ENCODE assay signal across 8 mouse cellular contexts in genomic region chr10:52419402-52419801, GRCm38 (mm10). TPM values are rescaled to one million over a fixed set of nuclear protein-coding genes. Genes with fewer than 3 reads are reported as not detected.
DNase-seq lines count a peak whose midpoint lies in the region; ATAC-seq and TF ChIP-seq lines count a peak whose summit lies in the region.

No protein-coding gene starts in this region.

- ATAC-seq in hindbrain, embryonic 11.5 days (ENCODE audit: low FRiP score) = no peak
- ATAC-seq in forebrain, embryonic 12.5 days (ENCODE audit: low FRiP score) = no peak
- no peak for ATAC-seq in midbrain, postnatal 0 days (ENCODE audit: low FRiP score)

- no peaks in the 10 kb centered on the region for H3K27me3 ChIP-seq in hindbrain, embryonic 10.5 days (ENCODE audit: insufficient read depth, poor library complexity, severe bottlenecking)
- H3K27me3 ChIP-seq in hindbrain, embryonic 11.5 days (ENCODE audit: control insufficient read depth, insufficient read depth, low read length) = no peaks in the 10 kb centered on the region
- peaks cover 6% of the 10 kb centered on the region; the same call in 1 of the 2 replicates for H3K27me3 ChIP-seq in forebrain, embryonic 12.5 days
- H3K27me3 ChIP-seq in midbrain, postnatal 0 days (ENCODE audit: insufficient read depth, low read length) = no peaks in the 10 kb centered on the region

- H3K27ac ChIP-seq in hindbrain, embryonic 10.5 days = no peak overlapping the region
- H3K27ac ChIP-seq in hindbrain, embryonic 11.5 days (ENCODE audit: low read depth, low read length) = no peak overlapping the region
- no peak overlapping the region for H3K27ac ChIP-seq in forebrain, embryonic 12.5 days
- no peak overlapping the region for H3K27ac ChIP-seq in midbrain, postnatal 0 days (ENCODE audit: low read depth, low read length)

- peak overlapping the region; percentile 93 for H3K4me3 ChIP-seq in hindbrain, embryonic 10.5 days
- H3K4me3 ChIP-seq in hindbrain, embryonic 11.5 days (ENCODE audit: low read depth, low read length) = no peak overlapping the region
- no peak overlapping the region for H3K4me3 ChIP-seq in forebrain, embryonic 12.5 days (replicated peaks)
- H3K4me3 ChIP-seq in midbrain, postnatal 0 days (ENCODE audit: low read depth, low read length) = peak overlapping the region; percentile 97

- DNase-seq in hindbrain, embryonic 10.5 days (ENCODE audit: low spot score) = no peak
- DNase-seq in hindbrain, embryonic 11.5 days (ENCODE audit: low spot score) = no peak
- DNase-seq in large intestine, adult 2 months (ENCODE audit: low read depth, low spot score) = peak; percentile 61
- DNase-seq in midbrain, postnatal 0 days (ENCODE audit: low spot score) = no peak
- DNase-seq in left cerebral cortex, postnatal 25 days (ENCODE audit: low spot score in 2 of 2) = no peak
- no peak for DNase-seq in right cerebral cortex, postnatal 25 days
- DNase-seq in gastrocnemius, postnatal 4 days (ENCODE audit: low spot score in 2 of 2) = no peak

- no peak overlapping the region for H3K4me2 ChIP-seq in hindbrain, embryonic 11.5 days (replicated peaks; ENCODE audit: low read depth, low read length)
- peak overlapping the region; percentile 76 for H3K4me2 ChIP-seq in forebrain, embryonic 12.5 days
- H3K4me2 ChIP-seq in midbrain, postnatal 0 days (ENCODE audit: low read depth, low read length, poor library complexity, severe bottlenecking) = peak overlapping the region; percentile 73

- H3K9me3 ChIP-seq in hindbrain, embryonic 10.5 days = no peaks in the 10 kb centered on the region
- H3K9me3 ChIP-seq in hindbrain, embryonic 11.5 days (ENCODE audit: control insufficient read depth, low read length) = no peaks in the 10 kb centered on the region
- no peaks in the 10 kb centered on the region for H3K9me3 ChIP-seq in forebrain, embryonic 12.5 days
- H3K9me3 ChIP-seq in midbrain, postnatal 0 days (ENCODE audit: low read length) = no peaks in the 10 kb centered on the region

- peaks cover 17% of the 10 kb centered on the region for H3K4me1 ChIP-seq in hindbrain, embryonic 10.5 days (replicated peaks)
- H3K4me1 ChIP-seq in hindbrain, embryonic 11.5 days (replicated peaks; ENCODE audit: control insufficient read depth, insufficient read depth, low read length) = 0 out of 2 replicates have a peak, but pooled peaks cover 5% of the 10 kb centered on the region
- peaks cover 22% of the 10 kb centered on the region for H3K4me1 ChIP-seq in forebrain, embryonic 12.5 days
- peaks cover 10% of the 10 kb centered on the region; the same call in 1 of the 2 replicates for H3K4me1 ChIP-seq in midbrain, postnatal 0 days (ENCODE audit: insufficient read depth, low read length)

- TF ChIP-seq CTCF in midbrain, postnatal 0 days (IDR thresholded peaks at IDR 0.05) = no peak

- WGBS in hindbrain, embryonic 10.5 days = 87% methylated on average over 4 of the region's 4 CpGs
- 93% methylated on average over 4 of the region's 4 CpGs for WGBS in hindbrain, embryonic 11.5 days
- WGBS in forebrain, embryonic 12.5 days = 87% methylated on average over 4 of the region's 4 CpGs
- 20% methylated on average over 4 of the region's 4 CpGs for WGBS in large intestine, adult 2 months
- 74% methylated on average over 4 of the region's 4 CpGs for whole genome bisulfite sequencing in midbrain, postnatal 0 days

- no peak overlapping the region for H3K9ac ChIP-seq in hindbrain, embryonic 11.5 days (ENCODE audit: low read depth, low read length)
- H3K9ac ChIP-seq in forebrain, embryonic 12.5 days = no peak overlapping the region
- no peak overlapping the region for H3K9ac ChIP-seq in midbrain, postnatal 0 days (replicated peaks; ENCODE audit: low read length, poor library complexity, severe bottlenecking)

- H3K36me3 ChIP-seq in hindbrain, embryonic 10.5 days = peaks cover 7% of the 10 kb centered on the region; the same call in 1 of the 2 replicates
- no peaks in the 10 kb centered on the region for H3K36me3 ChIP-seq in hindbrain, embryonic 11.5 days (ENCODE audit: control insufficient read depth, insufficient read depth, low read length)
- H3K36me3 ChIP-seq in forebrain, embryonic 12.5 days (replicated peaks) = no peaks in the 10 kb centered on the region
- no peaks in the 10 kb centered on the region for H3K36me3 ChIP-seq in midbrain, postnatal 0 days (ENCODE audit: insufficient read depth, low read length)

- intact Hi-C loops in left cerebral cortex, postnatal 25 days (cut with DNase I) = no loop called here

RNA-seq across cellular contexts. Expression of gene Nus1, which starts 2.1 kb away (rescaled TPM):
- 11.0 and 13.5 TPM in 2 replicates for polyA plus RNA-seq in hindbrain, embryonic 10.5 days (2016; fragmentation: Nextera tagmentation; extraction: Ambion mirVana)
- polyA plus RNA-seq in hindbrain, embryonic 11.5 days (2014; fragmentation: Nextera tagmentation; extraction: Ambion mirVana) = 17.1 and 17.6 TPM in 2 replicates
- 16.6 and 17.2 TPM in 2 replicates for polyA plus RNA-seq in forebrain, embryonic 12.5 days (2016; fragmentation: Nextera tagmentation; extraction: Ambion mirVana)
- polyA plus RNA-seq in large intestine, adult 2 months (2012; rRNA removed) = 14.0 and 16.7 TPM in 2 replicates
- 24.5 and 30.7 TPM in 2 replicates for total RNA-seq in midbrain, postnatal 0 days (2014; rRNA removed)
- 18.4 and 21.3 TPM in 2 replicates for polyA plus RNA-seq in midbrain, postnatal 0 days (2015; fragmentation: Nextera tagmentation; extraction: Ambion mirVana)
- total RNA-seq in left cerebral cortex, postnatal 25 days (2021) = 10 to 100 TPM; 64.6 to 65.6 TPM
- 10 to 100 TPM; 30.7 to 34.1 TPM for total RNA-seq in gastrocnemius, postnatal 4 days (2021)

RNA-seq across cellular contexts. Expression of gene Nepn, which starts 30.6 kb away (rescaled TPM):
- polyA plus RNA-seq in hindbrain, embryonic 10.5 days (2016; fragmentation: Nextera tagmentation; extraction: Ambion mirVana) = not detected in 2 replicates
- not detected in 2 replicates for polyA plus RNA-seq in hindbrain, embryonic 11.5 days (2014; fragmentation: Nextera tagmentation; extraction: Ambion mirVana)
- polyA plus RNA-seq in forebrain, embryonic 12.5 days (2016; fragmentation: Nextera tagmentation; extraction: Ambion mirVana) = not detected in 2 replicates
- polyA plus RNA-seq in large intestine, adult 2 months (2012; rRNA removed) = not detected in 2 replicates
- total RNA-seq in midbrain, postnatal 0 days (2014; rRNA removed) = not detected in 2 replicates
- polyA plus RNA-seq in midbrain, postnatal 0 days (2015; fragmentation: Nextera tagmentation; extraction: Ambion mirVana) = not detected in 2 replicates
- total RNA-seq in left cerebral cortex, postnatal 25 days (2021) = not detected
- under 1 TPM in 1 of 2 experiments, not detected in 1; 0.36 TPM for total RNA-seq in gastrocnemius, postnatal 4 days (2021)

RNA-seq across cellular contexts. Expression of gene Gopc, which starts 37.5 kb away (rescaled TPM):
- 17.7 and 18.0 TPM in 2 replicates for polyA plus RNA-seq in hindbrain, embryonic 10.5 days (2016; fragmentation: Nextera tagmentation; extraction: Ambion mirVana)
- 19.8 and 20.6 TPM in 2 replicates for polyA plus RNA-seq in hindbrain, embryonic 11.5 days (2014; fragmentation: Nextera tagmentation; extraction: Ambion mirVana)
- polyA plus RNA-seq in forebrain, embryonic 12.5 days (2016; fragmentation: Nextera tagmentation; extraction: Ambion mirVana) = 23.0 and 24.1 TPM in 2 replicates
- polyA plus RNA-seq in large intestine, adult 2 months (2012; rRNA removed) = 2.3 and 3.5 TPM in 2 replicates
- total RNA-seq in midbrain, postnatal 0 days (2014; rRNA removed) = 18.0 and 20.2 TPM in 2 replicates
- 21.8 and 23.1 TPM in 2 replicates for polyA plus RNA-seq in midbrain, postnatal 0 days (2015; fragmentation: Nextera tagmentation; extraction: Ambion mirVana)
- total RNA-seq in left cerebral cortex, postnatal 25 days (2021) = 10 to 100 TPM; 47.1 to 49.4 TPM
- total RNA-seq in gastrocnemius, postnatal 4 days (2021) = 10 to 100 TPM; 16.7 to 18.9 TPM

Comparison
In these comparisons a context has a peak if more than half of its experiments do, and no peak if none do; other contexts are left out.
1. H3K4me3 ChIP-seq: peak in hindbrain, embryonic 10.5 days (single experiment) and midbrain, postnatal 0 days (single experiment); none in hindbrain, embryonic 11.5 days (single experiment) and forebrain, embryonic 12.5 days (single experiment).